Mouse (Mus musculus) lung, postnatal 4 days (tissue): ENCODE measurements around the gene Usp7.

Source experiments
- DNase-seq, 2 experiments: peaks; one replicate each; pipeline ENCODE4 v3.0.0; 2021

Usp7 gene

GRCm38 (mm10) chr16:8714851-8715250 is 77.3 kb downstream of the Usp7 start:
- DNase-seq = no peak

GRCm38 (mm10) chr16:8711998-8712397 is 80.1 kb downstream of the Usp7 start:
- no peak for DNase-seq

GRCm38 (mm10) chr16:8700586-8700985 is 91.5 kb downstream of the Usp7 start:
- DNase-seq = no peak

GRCm38 (mm10) chr16:8699556-8699955 is 92.6 kb downstream of the Usp7 start:
- DNase-seq = no peak

- DNase-seq = no peak
These were observed 100.9 kb downstream of the Usp7 start for GRCm38 (mm10) chr16:8691206-8691605.

GRCm38 (mm10) chr16:8689979-8690656 is 102.0 kb downstream of the Usp7 start:
- no peak for DNase-seq

GRCm38 (mm10) chr16:8687559-8688112 is 104.5 kb downstream of the Usp7 start:
- peak in 1 of 2 experiments; percentile 16 for DNase-seq

GRCm38 (mm10) chr16:8686871-8687535 is 105.1 kb downstream of the Usp7 start:
- DNase-seq = no peak

GRCm38 (mm10) chr16:8686121-8686870 is 105.8 kb downstream of the Usp7 start:
- peak; percentile 53 to 84 for DNase-seq

- DNase-seq = peak in 1 of 2 experiments; percentile 17
These were observed 107.0 kb downstream of the Usp7 start for GRCm38 (mm10) chr16:8685087-8685486.

- DNase-seq = no peak
These were observed 111.6 kb downstream of the Usp7 start, which contains the start of gene Gm5767 for GRCm38 (mm10) chr16:8680470-8680869. TSS of gene Gm5767 (plus strand) at chr16:8680770.

GRCm38 (mm10) chr16:8679780-8680179 is 112.3 kb downstream of the Usp7 start:
- DNase-seq = no peak

GRCm38 (mm10) chr16:8678676-8679075 is 113.4 kb downstream of the Usp7 start:
- DNase-seq = no peak

- DNase-seq = no peak
These were observed 114.1 kb downstream of the Usp7 start for GRCm38 (mm10) chr16:8678035-8678434.

- peak in 1 of 2 experiments; percentile 72 for DNase-seq
These were observed 115.3 kb downstream of the Usp7 start for GRCm38 (mm10) chr16:8676800-8677199.

- DNase-seq = no peak
These were observed 115.9 kb downstream of the Usp7 start for GRCm38 (mm10) chr16:8676228-8676627.

- DNase-seq = no peak
These were observed 116.5 kb downstream of the Usp7 start for GRCm38 (mm10) chr16:8675559-8675958.

GRCm38 (mm10) chr16:8674165-8674564 is 117.9 kb downstream of the Usp7 start:
- DNase-seq = peak in 1 of 2 experiments; percentile 73

GRCm38 (mm10) chr16:8673343-8673742 is 118.8 kb downstream of the Usp7 start:
- no peak for DNase-seq

GRCm38 (mm10) chr16:8672811-8673210 is 119.3 kb downstream of the Usp7 start:
- DNase-seq = no peak

- DNase-seq = no peak
These were observed 119.8 kb downstream of the Usp7 start for GRCm38 (mm10) chr16:8672350-8672687.

- peak; percentile 96 to 97 for DNase-seq
These were observed 120.4 kb downstream of the Usp7 start, which contains the start of gene Carhsp1 for GRCm38 (mm10) chr16:8671551-8672349. TSS of gene Carhsp1 (minus strand) at chr16:8672155.
